Mouse (Mus musculus): Measurements from ENCODE around the gene Usf1. TPM values are rescaled to one million over a fixed set of nuclear protein-coding genes. Genes with fewer than 3 reads are reported as not detected.

Usf1 gene
- total RNA-seq, 2 experiments from 2014 or later = 25.7 to 27.7 TPM

DNA sequence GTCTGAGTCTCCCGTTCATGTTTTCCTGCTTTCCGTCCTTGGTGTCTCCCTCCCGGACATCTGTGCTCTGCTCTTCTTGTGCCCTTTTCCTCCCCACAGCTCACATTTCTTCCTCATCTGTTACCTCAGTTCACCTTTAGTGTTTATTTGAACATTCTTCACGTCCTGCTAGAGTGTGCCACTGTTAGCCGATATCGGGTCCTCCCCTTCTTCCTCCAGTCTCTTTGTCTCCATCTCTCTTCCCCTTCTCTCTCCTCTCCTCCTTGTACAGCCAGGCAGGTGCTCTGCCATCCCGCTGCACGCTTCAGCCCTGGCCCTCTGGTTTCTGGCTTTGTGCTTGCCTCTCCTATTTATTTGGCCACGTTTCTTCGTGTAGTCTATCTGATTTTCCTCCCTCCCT, 36.6 kb downstream of the Usf1 start:
- intact Hi-C loops (cut with DNase I) = no loop called here

DNA sequence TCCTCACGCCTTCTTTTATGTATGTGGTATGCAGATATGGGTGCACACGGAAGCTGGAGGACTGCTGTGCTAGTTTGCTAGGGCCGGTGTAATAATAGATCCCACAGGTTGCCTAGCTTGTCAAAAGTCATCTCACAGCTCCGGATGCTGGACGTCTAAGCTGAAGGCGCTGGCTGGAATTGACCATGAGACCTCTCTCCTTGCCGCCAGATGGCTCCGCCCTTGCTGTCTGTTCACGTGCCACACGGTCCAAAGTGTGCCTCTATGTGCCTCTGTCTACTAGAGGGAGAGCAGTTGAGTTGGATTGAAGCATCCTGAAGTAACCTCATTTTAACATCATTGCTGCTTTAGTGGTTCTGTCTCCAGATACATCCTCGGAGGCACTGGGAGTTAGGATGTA, 38.9 kb downstream of the Usf1 start:
- DNase-seq = no peak
- intact Hi-C loops (cut with DNase I) = no loop called here

More for the DNA sequence above, 36.6 kb downstream of the Usf1 start:
- DNase-seq = no peak

DNA sequence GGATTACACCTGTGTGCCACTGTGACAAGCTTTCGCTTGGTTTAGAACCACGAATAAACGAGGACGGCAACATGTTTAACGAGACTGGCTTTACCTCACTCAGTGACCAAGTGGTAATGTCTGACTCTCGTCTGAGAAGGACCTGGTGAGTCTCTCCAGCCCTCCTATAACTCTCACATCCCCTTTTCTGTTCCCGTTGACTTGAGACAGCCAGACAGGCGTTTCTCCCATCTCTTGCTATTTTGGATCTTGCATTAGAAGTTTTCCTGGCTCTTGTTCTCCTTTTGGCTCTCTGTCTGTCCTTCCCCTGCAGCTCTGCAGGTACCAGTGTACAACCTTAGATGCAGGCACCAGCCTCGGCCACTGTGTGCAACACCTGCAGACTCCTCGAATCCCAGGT, 39.9 kb downstream of the Usf1 start:
- intact Hi-C loops (cut with DNase I) = no loop called here
- DNase-seq = no peak

DNA sequence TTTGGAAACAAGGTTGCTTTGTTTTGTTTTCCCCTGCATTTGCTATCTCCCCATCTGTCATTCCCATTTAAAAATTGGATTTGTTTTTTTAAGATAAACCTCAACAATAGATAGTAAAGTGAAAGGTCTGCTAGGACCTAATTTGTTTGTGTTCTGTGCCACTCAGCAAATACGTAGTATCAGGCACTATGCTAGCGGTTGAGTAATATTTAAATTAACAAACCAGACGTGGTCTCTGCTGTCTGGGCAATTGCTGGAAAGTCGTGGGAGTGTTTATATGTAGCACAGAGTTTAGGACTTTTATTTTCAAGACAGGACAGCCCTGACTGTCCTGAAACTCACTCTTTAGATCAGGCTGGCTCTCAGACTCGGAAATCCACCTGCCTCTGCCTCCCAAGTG, 41.4 kb downstream of the Usf1 start:
- intact Hi-C loops (cut with DNase I) = no loop called here
- no peak for DNase-seq

DNA sequence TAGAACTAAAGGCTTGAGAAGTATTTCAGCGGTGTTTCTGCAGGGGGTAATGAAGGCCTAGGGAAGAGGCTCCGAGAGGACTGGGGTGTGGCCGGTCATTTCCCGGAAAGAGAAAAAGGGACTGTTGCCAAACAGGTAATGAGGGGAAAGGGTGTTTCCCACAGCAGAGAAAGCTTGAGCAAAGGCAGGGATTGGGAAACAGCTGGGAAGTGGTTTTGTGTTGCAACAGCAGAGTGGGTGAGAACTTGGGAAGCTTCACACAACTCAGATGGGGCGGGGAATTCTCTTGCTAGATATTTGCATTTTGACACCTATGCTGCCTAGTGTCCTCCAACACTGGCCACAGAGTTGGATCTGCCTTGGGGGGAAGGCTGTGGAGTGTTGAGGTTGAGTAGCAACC, 41.8 kb downstream of the Usf1 start:
- DNase-seq = no peak
- intact Hi-C loops (cut with DNase I) = no loop called here

DNA sequence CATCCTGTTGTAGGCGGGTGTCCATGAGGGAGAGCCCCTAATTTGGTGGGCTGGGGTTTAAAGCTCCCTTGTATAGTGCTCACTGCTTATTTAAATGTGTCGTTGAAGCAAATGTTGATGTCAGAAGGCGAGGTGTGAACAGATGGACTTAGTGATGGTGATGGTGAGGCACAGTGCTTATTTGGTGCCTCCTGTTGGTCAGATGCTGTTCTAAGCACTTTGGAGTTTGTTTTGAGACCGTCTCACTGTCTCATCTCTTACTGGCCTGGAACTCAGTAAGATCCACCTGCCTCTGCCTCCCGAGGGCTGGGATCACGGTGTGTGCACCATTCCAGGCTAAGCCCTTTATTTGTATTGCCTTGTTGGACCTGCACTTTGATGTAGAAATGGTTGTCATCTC, 43.8 kb downstream of the Usf1 start:
- no peak for DNase-seq
- intact Hi-C loops (cut with DNase I) = no loop called here

DNA sequence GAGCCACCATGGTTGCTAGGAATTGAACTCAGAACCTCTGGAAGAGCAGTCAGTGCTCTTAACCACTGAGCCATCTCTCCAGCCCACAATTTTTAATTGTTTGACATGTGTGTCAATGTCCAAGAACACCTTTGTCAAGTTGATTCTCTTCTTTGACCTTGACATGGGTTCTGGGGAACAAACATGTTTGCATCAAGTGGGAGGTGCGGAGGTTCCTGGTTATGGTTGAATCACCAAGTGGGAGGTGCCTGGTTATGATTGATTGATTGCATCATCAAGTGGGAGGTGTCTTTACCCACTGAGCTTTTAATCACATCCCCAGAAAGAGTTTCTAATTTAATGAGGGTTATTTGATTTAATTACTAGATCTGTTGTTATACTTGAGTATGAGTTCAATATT, 46.5 kb downstream of the Usf1 start:
- intact Hi-C loops (cut with DNase I) = no loop called here

DNA sequence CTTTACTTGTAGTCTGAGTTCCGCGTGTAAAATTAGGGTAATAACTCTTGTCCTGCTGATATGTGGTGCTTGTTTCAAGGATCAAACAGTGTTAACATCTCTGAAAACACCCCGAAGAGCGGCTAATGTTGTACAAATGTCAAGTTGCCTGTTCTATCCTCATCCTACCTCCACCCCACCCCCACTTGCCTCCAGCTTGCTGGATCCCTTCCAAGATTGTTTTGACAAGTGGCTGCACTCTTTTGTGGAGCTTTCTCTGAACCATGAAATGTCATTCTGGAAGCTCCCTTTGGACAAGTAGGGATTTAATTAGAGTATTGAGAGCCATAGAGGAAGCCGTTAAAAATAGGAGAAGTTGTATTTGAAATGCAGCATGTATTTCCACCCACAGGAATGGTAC, 48.7 kb downstream of the Usf1 start:
- intact Hi-C loops (cut with DNase I) = no loop called here
- DNase-seq = no peak

More for the DNA sequence above, 46.5 kb downstream of the Usf1 start:
- DNase-seq = no peak

DNA sequence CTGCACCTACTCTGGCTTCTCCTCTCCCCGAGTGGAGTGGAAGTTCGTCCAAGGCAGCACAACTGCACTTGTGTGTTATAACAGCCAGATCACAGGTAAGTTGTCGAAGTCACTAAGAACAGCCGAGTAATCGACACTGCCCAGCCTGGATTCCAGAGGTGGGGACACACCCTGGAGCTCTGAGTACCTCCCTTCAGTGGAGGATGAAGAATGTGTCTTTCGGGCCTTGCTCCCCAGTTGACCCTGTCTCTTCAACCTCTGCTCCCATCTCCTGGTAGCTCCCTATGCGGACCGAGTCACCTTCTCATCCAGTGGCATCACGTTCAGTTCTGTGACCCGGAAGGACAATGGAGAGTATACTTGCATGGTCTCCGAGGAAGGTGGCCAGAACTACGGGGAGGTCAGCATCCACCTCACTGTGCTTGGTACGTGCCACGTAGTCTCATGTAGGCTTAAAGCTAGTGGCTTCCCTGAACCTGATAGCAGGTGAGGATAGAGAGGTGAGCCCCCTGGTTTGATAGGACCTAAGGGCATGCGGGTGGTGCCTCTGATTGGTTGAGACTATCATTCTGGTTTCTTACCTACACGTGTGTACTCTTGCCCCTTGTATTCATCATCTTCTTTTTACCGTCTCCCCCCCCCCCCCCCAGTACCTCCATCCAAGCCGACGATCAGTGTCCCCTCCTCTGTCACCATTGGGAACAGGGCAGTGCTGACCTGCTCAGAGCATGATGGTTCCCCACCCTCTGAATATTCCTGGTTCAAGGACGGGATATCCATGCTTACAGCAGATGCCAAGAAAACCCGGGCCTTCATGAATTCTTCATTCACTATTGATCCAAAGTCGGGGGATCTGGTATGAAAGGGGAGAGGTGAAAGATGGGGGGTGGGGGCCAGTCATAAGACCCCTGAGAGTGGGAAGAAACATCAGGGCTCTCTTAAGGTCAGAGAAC, 49.7 kb downstream of the Usf1 start:
- intact Hi-C loops (cut with DNase I) = no loop called here
- DNase-seq = no peak

DNA sequence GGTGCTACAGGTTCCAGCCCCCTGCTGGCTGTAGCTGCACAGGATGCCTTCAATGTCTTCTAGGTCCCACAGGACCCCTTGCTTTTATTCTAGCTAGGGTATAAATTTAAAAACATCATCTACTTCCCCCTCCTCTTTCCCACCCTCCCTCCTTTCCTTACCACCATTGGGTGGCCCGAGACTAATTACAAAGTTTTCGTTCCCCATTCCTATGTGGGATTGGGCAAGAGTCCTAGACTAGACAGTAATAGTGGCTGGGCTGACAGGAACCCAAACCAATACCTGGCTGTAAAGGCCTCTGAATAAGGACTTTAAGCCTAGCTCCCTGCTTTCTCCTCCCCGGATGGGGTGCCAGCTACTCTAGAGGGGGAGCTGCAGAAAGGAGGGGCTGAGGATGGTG, 52.0 kb downstream of the Usf1 start:
- no peak for DNase-seq
- intact Hi-C loops (cut with DNase I) = no loop called here

DNA sequence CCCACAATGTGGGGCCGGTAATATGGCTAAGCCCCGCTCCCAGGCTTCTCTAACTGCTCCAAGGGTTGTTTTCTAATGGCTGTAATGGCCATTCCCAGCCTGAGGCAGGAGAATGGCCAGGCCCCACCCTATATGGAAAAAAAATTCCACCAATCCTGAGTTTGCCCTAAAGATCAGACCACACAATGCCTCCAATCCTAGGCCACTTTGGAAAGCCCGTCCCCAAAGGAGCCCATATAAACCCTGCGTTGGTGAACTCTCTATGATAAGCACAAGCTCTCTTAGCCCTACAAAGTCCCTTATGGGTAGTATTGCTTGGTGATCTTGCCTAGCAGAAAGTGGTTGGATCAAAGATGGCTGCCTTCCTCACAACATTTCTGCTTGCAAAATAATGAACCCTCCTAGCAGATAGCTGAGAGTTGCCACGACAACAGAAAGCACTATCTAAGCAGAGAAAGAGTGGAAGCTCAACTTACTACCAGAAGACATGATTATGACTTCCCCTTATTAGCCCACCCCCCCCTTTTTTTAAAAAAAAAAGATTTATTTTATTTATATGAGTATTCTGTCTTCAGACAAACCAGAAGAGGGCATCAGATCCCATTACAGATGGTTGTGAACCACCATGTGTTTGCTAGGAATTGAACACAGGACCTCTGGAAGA, 54.8 kb downstream of the Usf1 start:
- no peak for DNase-seq
- intact Hi-C loops (cut with DNase I) = no loop called here

DNA sequence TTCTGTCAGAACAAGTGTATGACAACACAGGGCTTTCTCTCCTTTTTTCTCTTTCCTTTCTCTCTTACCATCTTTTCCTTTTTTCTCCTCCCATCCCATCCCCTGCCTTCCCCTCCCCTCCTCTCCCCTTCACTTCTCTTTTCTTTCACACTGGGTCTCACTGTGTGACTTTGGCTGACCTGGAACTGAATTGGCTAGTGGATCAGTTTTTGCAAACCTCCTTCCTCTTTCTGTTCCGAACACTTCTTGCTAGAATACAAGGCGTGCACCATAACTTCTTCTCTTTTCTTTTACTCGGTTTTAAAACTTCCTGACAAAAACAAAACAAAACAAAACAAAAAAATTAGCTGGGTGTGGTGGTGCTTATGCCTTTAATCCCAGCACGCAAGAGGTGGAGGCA, 55.5 kb downstream of the Usf1 start:
- intact Hi-C loops (cut with DNase I) = no loop called here

More for the DNA sequence above, 55.5 kb downstream of the Usf1 start:
- no peak for DNase-seq

Other genes starting within 250 kb of the Usf1 start
- gene Pcp4l1, start 215.0 kb upstream of the Usf1 start, total RNA-seq (2021) = 10 to 100 TPM; 48.8 to 49.5 TPM
- not detected for gene Nr1i3, start 197.3 kb upstream of the Usf1 start, total RNA-seq (2021)
- 10 to 100 TPM; 52.0 to 54.8 TPM for gene Tomm40l, start 188.8 kb upstream of the Usf1 start, total RNA-seq (2021)
- gene Apoa2, start 186.3 kb upstream of the Usf1 start, total RNA-seq (2021) = 1 to 10 TPM in 1 of 2 experiments, not detected in 1; 1.7 TPM
- 1 to 10 TPM; 2.5 to 4.9 TPM for gene Fcer1g, start 176.9 kb upstream of the Usf1 start, total RNA-seq (2021)
- under 1 TPM; 0.28 to 0.54 TPM for gene Adamts4, start 160.9 kb upstream of the Usf1 start, total RNA-seq (2021)
- gene Ndufs2, start 159.9 kb upstream of the Usf1 start, total RNA-seq (2021) = 100 to 1,000 TPM; 874 to 989 TPM
- gene B4galt3, start 141.0 kb upstream of the Usf1 start, total RNA-seq (2021) = 10 to 100 TPM in 1 of 2 experiments, 1 to 10 TPM in 1; 9.6 to 10.5 TPM
- gene Ppox, start 130.1 kb upstream of the Usf1 start, total RNA-seq (2021) = 1 to 10 TPM; 8.7 TPM
- gene Usp21, start 123.3 kb upstream of the Usf1 start, total RNA-seq (2021) = 10 to 100 TPM; 13.5 to 13.8 TPM
- 10 to 100 TPM; 80.9 to 82.2 TPM for gene Ufc1, start 116.3 kb upstream of the Usf1 start, total RNA-seq (2021)
- 10 to 100 TPM; 26.6 to 31.1 TPM for gene Dedd, start 82.2 kb upstream of the Usf1 start, total RNA-seq (2021)
- 10 to 100 TPM; 23.2 to 23.9 TPM for gene Nit1, start 65.7 kb upstream of the Usf1 start, total RNA-seq (2021)
- 10 to 100 TPM; 85.7 to 91.7 TPM for gene Pfdn2, start 65.6 kb upstream of the Usf1 start, total RNA-seq (2021)
- not detected for gene Klhdc9, start 50.5 kb upstream of the Usf1 start, total RNA-seq (2021)
- under 1 TPM in 1 of 2 experiments, not detected in 1; 0.07 TPM for gene Nectin4, start 41.2 kb upstream of the Usf1 start, total RNA-seq (2021)
- gene Arhgap30, start 22.4 kb upstream of the Usf1 start, total RNA-seq (2021) = under 1 TPM; 0.94 to 0.99 TPM
- gene Tstd1, start 7.6 kb downstream of the Usf1 start, total RNA-seq (2021) = under 1 TPM in 1 of 2 experiments, not detected in 1; 0.69 TPM
- gene F11r, start 26.2 kb downstream of the Usf1 start, total RNA-seq (2021) = 1 to 10 TPM; 4.9 to 5.4 TPM
- gene Alyref2, start 92.2 kb downstream of the Usf1 start, total RNA-seq (2021) = 1 to 10 TPM in 1 of 2 experiments, under 1 TPM in 1; 0.79 to 1.2 TPM
- not detected for gene Itln1, start 124.0 kb downstream of the Usf1 start, total RNA-seq (2021)
- not detected for gene Cd244a, start 147.9 kb downstream of the Usf1 start, total RNA-seq (2021)
- gene Ly9, start 196.1 kb downstream of the Usf1 start, total RNA-seq (2021) = under 1 TPM in 1 of 2 experiments, not detected in 1; 0.12 TPM
- under 1 TPM in 1 of 2 experiments, not detected in 1; 0.12 TPM for gene Slamf7, start 241.7 kb downstream of the Usf1 start, total RNA-seq (2021)